Mouse (Mus musculus) CH12.LX (cell line): ENCODE measurements around the gene Ibtk. TPM values are rescaled to one million over a fixed set of nuclear protein-coding genes. Genes with fewer than 3 reads are reported as not detected.

Source experiments
- DNase-seq: peaks from one replicate; pipeline ENCODE4 v3.0.0-alpha.2; 2013; ENCODE audit errors: extremely low read depth
- H3K27ac ChIP-seq: 2 replicates; pipeline ENCODE4 v1.5.1; 2012; ENCODE audit warnings: low read depth, mild to moderate bottlenecking, control low read depth, moderate library complexity; ENCODE audit not compliant: insufficient read depth
- H3K27me3 ChIP-seq: replicated peaks from 2 replicates; pipeline ENCODE3; 2012; ENCODE audit warnings: inconsistent platforms
- H3K36me3 ChIP-seq, 2 experiments: replicated peaks in 1 of 2; 2 replicates each; pipeline versions ENCODE3 to v1.6.1; 2012; ENCODE audit warnings: inconsistent platforms in 1 of 2, low read length in 1 of 2, mild to moderate bottlenecking in 1 of 2, mixed read lengths in 1 of 2, moderate library complexity in 1 of 2; ENCODE audit not compliant: control insufficient read depth in 1 of 2, insufficient read depth in 1 of 2
- H3K4me1 ChIP-seq, 2 experiments: 2 replicates each; pipeline ENCODE4 v1.6.1; 2012; ENCODE audit warnings: inconsistent platforms in 1 of 2, moderate library complexity in 1 of 2; ENCODE audit not compliant: insufficient read depth in 2 of 2, control insufficient read depth in 1 of 2
- H3K4me2 ChIP-seq: 2 replicates; pipeline ENCODE4 v1.6.1; 2012; ENCODE audit warnings: low read depth, mild to moderate bottlenecking, control low read depth; ENCODE audit not compliant: poor library complexity, insufficient read depth, severe bottlenecking
- H3K4me3 ChIP-seq, 3 experiments: fragments of 150-350 bp in 1 of 3; sonication (generic) in 1 of 3; replicated peaks in 1 of 3; 2 replicates each; pipeline versions ENCODE3 to v1.5.1; 2011 to 2012; ENCODE audit warnings: low read depth in 2 of 3, low read length in 2 of 3, mild to moderate bottlenecking in 2 of 3, moderate library complexity in 2 of 3, control low read depth in 1 of 3, improper control_type of control experiment in 1 of 3, inconsistent platforms in 1 of 3, mixed read lengths in 1 of 3; ENCODE audit not compliant: poor library complexity in 1 of 3
- H3K79me2 ChIP-seq: replicated peaks from 2 replicates; pipeline ENCODE4 v1.6.1; 2012; ENCODE audit warnings: mild to moderate bottlenecking, moderate library complexity; ENCODE audit not compliant: control insufficient read depth, poor library complexity, insufficient read depth, severe bottlenecking; ENCODE audit errors: extremely low read depth
- H3K9ac ChIP-seq: 2 replicates; pipeline ENCODE4 v1.6.1; 2012; ENCODE audit warnings: low read depth, mild to moderate bottlenecking, control low read depth, moderate library complexity; ENCODE audit not compliant: insufficient read depth
- H3K9me3 ChIP-seq: replicated peaks from 2 replicates; pipeline ENCODE3; 2012; ENCODE audit warnings: low read length, inconsistent platforms, mixed read lengths
- CHD2 ChIP-seq: IDR thresholded peaks from 2 replicates; pipeline ENCODE4 v1.6.1; 2011; ENCODE audit warnings: low read length, improper control_type of control experiment
- CTCF ChIP-seq, 2 experiments: IDR thresholded peaks in 1 of 2; conservative IDR thresholded peaks in 1 of 2; 2 replicates each; pipeline ENCODE4 v1.5.1; 2011 to 2012; ENCODE audit warnings: low read depth in 2 of 2, low read length in 2 of 2, improper control_type of control experiment in 1 of 2, inconsistent platforms in 1 of 2, mild to moderate bottlenecking in 1 of 2, moderate library complexity in 1 of 2
- ELF1 ChIP-seq: IDR thresholded peaks from 2 replicates; pipeline ENCODE4 v1.6.1; 2014; ENCODE audit warnings: low read depth, mild to moderate bottlenecking, inconsistent platforms, low read length, improper control_type of control experiment
- EP300 ChIP-seq: IDR thresholded peaks from 2 replicates; pipeline ENCODE4 v1.6.1; 2011; ENCODE audit warnings: low read length, improper control_type of control experiment
- ETS1 ChIP-seq: conservative IDR thresholded peaks from 2 replicates; pipeline ENCODE4 v1.6.1; 2012; ENCODE audit warnings: low read depth, mild to moderate bottlenecking, inconsistent platforms, low read length, improper control_type of control experiment, moderate library complexity
- GABPA ChIP-seq: IDR thresholded peaks from 2 replicates; pipeline ENCODE4 v1.6.1; 2012; ENCODE audit warnings: low read depth, low read length, improper control_type of control experiment, inconsistent platforms; ENCODE audit not compliant: insufficient replicate concordance
- IRF4 ChIP-seq: IDR thresholded peaks from 2 replicates; pipeline ENCODE4 v1.6.1; 2014; ENCODE audit warnings: low read depth, mild to moderate bottlenecking, inconsistent platforms, low read length, improper control_type of control experiment
- JUN ChIP-seq: IDR thresholded peaks from 2 replicates; pipeline ENCODE4 v1.6.1; 2011; ENCODE audit warnings: low read depth, mild to moderate bottlenecking, low read length, improper control_type of control experiment, moderate library complexity; ENCODE audit not compliant: insufficient read depth
- KAT2A ChIP-seq: IDR thresholded peaks from 2 replicates; pipeline ENCODE4 v1.6.1; 2012; ENCODE audit warnings: low read length, improper control_type of control experiment, inconsistent platforms; ENCODE audit not compliant: insufficient replicate concordance
- MAFK ChIP-seq: IDR thresholded peaks from 2 replicates; pipeline ENCODE4 v1.6.1; 2011; ENCODE audit warnings: low read length, improper control_type of control experiment; ENCODE audit not compliant: insufficient replicate concordance
- MAX ChIP-seq: IDR thresholded peaks from 2 replicates; pipeline ENCODE4 v1.6.1; 2011; ENCODE audit warnings: low read length, improper control_type of control experiment
- MAZ ChIP-seq: IDR thresholded peaks from 2 replicates; pipeline ENCODE4 v1.6.1; 2012; ENCODE audit warnings: low read depth, mild to moderate bottlenecking, inconsistent platforms, low read length, improper control_type of control experiment, moderate library complexity
- MEF2A ChIP-seq: IDR thresholded peaks from 2 replicates; pipeline ENCODE4 v1.6.1; 2014; ENCODE audit warnings: low read depth, mild to moderate bottlenecking, inconsistent platforms, low read length, improper control_type of control experiment, borderline replicate concordance
- MXI1 ChIP-seq: IDR thresholded peaks from 2 replicates; pipeline ENCODE4 v1.6.1; 2011; ENCODE audit warnings: mild to moderate bottlenecking, low read depth, low read length, improper control_type of control experiment
- MYC ChIP-seq: IDR thresholded peaks from 2 replicates; pipeline ENCODE4 v1.6.1; 2011; ENCODE audit warnings: low read depth, mild to moderate bottlenecking, improper control_type of control experiment, low read length
- NELFE ChIP-seq: IDR thresholded peaks from 2 replicates; pipeline ENCODE4 v1.6.1; 2011; ENCODE audit warnings: low read depth, low read length, improper control_type of control experiment
- NRF1 ChIP-seq: IDR thresholded peaks from 2 replicates; pipeline ENCODE4 v1.6.1; 2014; ENCODE audit warnings: low read depth, mild to moderate bottlenecking, inconsistent platforms, low read length, improper control_type of control experiment, moderate library complexity
- POLR2A ChIP-seq: IDR thresholded peaks from 2 replicates; pipeline ENCODE4 v1.6.1; 2011; ENCODE audit warnings: low read depth, mild to moderate bottlenecking, improper control_type of control experiment, low read length
- POLR2AphosphoS2 ChIP-seq: IDR thresholded peaks from 2 replicates; pipeline ENCODE4 v1.6.1; 2011; ENCODE audit warnings: low read depth, low read length, improper control_type of control experiment
- RAD21 ChIP-seq: IDR thresholded peaks from 2 replicates; pipeline ENCODE4 v1.6.1; 2011; ENCODE audit warnings: low read depth, mild to moderate bottlenecking, low read length, improper control_type of control experiment, moderate library complexity
- SIN3A ChIP-seq: IDR thresholded peaks from 2 replicates; pipeline ENCODE4 v1.6.1; 2012; ENCODE audit warnings: low read length, improper control_type of control experiment, inconsistent platforms
- TBP ChIP-seq: conservative IDR thresholded peaks from 2 replicates; pipeline ENCODE4 v1.6.1; 2011; ENCODE audit warnings: low read depth, low read length, improper control_type of control experiment
- USF2 ChIP-seq: conservative IDR thresholded peaks from 2 replicates; pipeline ENCODE4 v1.6.1; 2011; ENCODE audit warnings: low read depth, low read length, improper control_type of control experiment
- ZMIZ1 ChIP-seq: IDR thresholded peaks from 2 replicates; pipeline ENCODE4 v1.6.1; 2012; ENCODE audit warnings: low read depth, mild to moderate bottlenecking, inconsistent platforms, low read length, improper control_type of control experiment
- ZNF384 ChIP-seq: IDR thresholded peaks from 2 replicates; pipeline ENCODE4 v1.6.1; 2012; ENCODE audit warnings: low read depth, low read length, improper control_type of control experiment, inconsistent platforms
- dilution Hi-C: fragments of 300-500 bp; cut with MboI; formaldehyde crosslinking; loops from 2 replicates; pipeline ENCODE4 v1.14.3; 2020; ENCODE audit warnings: low sequenced_read_pairs; ENCODE audit not compliant: extremely low pct_unique_long_range_greater_than_20kb, extremely low pct_ligation_motif_present
- in situ Hi-C: fragments of 300-500 bp; cut with MboI; formaldehyde crosslinking; loops from 3 replicates; pipeline ENCODE4 v1.14.3; 2019; ENCODE audit warnings: low sequenced_read_pairs, low pct_ligation_motif_present, low pct_unique_long_range_greater_than_20kb, mixed read lengths
- polyA plus RNA-seq: library from polyadenylated mRNA; unstranded; fragments of >175 nt; gene quantifications from 2 replicates; pipeline ENCODE4 v1.2.1, GENCODE M21; 2012; ENCODE audit warnings: low read depth; ENCODE audit not compliant: insufficient read length
- total RNA-seq, 2 experiments: library from RNA; depleted of rRNA; stranded (reverse); fragments of 300-350 nt in 1 of 2; fragments of >200 nt in 1 of 2; gene quantifications; 2 replicates each; pipeline ENCODE4 v1.2.3; 2012 to 2014

The Ibtk gene
- total and polyA plus RNA-seq, 3 experiments: 34.2 to 41.3 (median 40.6) TPM

DNA sequence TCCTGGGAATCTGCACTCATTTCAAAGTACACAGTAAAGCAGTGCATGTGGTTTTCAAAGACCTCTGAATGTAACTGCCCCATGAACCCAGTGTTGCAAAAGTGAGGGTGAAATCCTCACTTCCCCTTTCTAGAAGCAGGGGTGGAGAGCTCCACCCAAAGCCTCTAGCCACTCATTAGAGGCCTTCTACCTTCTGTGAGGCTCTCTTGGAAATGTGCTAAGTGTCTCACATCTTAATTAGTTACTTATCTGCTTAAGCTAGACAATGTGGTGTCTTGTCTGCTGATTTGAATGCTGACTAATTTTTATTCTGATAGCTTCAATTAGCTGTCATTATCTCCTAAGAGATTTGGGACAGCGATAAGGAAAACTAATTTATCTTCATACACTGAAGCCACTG is 13.3 kb upstream of the Ibtk start:
- no peak overlapping the region for H3K27ac ChIP-seq
- H3K9ac ChIP-seq: no peak overlapping the region
- H3K4me3 ChIP-seq: no peak overlapping the region
- no peak overlapping the region for H3K4me2 ChIP-seq
- no peaks in the 10 kb centered on the region for H3K36me3 ChIP-seq
- no peaks in the 10 kb centered on the region for H3K27me3 ChIP-seq
- dilution Hi-C loops (no loop called here), in situ Hi-C loops (no loop called here)
- no peaks in the 10 kb centered on the region for H3K9me3 ChIP-seq
- H3K79me2 ChIP-seq: no peaks in the 10 kb centered on the region
- H3K4me1 ChIP-seq: peaks cover 0 to 12% of the 10 kb centered on the region in 2 experiments; a peak in 2 of 4 replicates
- TF ChIP-seq TBP (no peak), MAZ (no peak), MXI1 (no peak), EP300 (peak; percentile 67), MYC (peak; percentile 51; the same call in 1 of the 2 replicates), POLR2A (no peak), MAFK (no peak), IRF4 (peak; percentile 71), NELFE (no peak), ZNF384 (no peak), ETS1 (no peak)
- DNase-seq: peak; percentile 58

DNA sequence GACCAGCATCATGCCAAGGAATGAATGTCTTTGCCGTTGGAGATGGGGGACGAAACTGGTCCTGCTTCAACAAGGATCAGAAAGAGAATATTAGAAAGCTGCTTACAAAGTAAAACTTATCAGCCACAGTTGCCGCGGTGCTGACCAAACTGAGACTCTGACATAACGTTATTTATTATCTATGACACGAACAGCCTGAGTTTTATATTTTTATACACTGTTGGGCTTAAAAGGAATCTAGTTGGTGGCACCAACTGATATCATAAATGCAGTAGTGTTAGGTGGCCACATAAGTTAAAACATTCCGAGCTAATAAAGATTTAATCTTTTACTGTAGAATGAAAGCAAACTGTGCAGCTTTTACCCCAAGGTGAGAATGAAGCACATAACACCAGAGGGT is 1.7 kb upstream of the Ibtk start:
- Histone ChIP-seq H3K9me3 (no peaks in the 10 kb centered on the region), H3K4me1 (peaks cover 0 to 10% of the 10 kb centered on the region in 2 experiments; a peak in 2 of 4 replicates), H3K27me3 (no peaks in the 10 kb centered on the region), H3K4me2 (no peak overlapping the region), H3K4me3 (no peak overlapping the region)
- in situ Hi-C loops: no loop called here
- dilution Hi-C loops: no loop called here
- TF ChIP-seq CHD2: no peak
- no peak for TF ChIP-seq KAT2A
- no peak for TF ChIP-seq MEF2A
- TF ChIP-seq NRF1: no peak
- no peak for TF ChIP-seq POLR2AphosphoS2
- no peak for TF ChIP-seq RAD21
- TF ChIP-seq ETS1: no peak
- no peak for TF ChIP-seq MAX
- no peak for TF ChIP-seq GABPA
- TF ChIP-seq CTCF (conservative IDR thresholded peaks at IDR 0.05 in 1 of 2, IDR thresholded peaks at IDR 0.05 in 1 of 2; ENCODE audit: low read depth in 2 of 2, low read length in 2 of 2): no peak
- TF ChIP-seq ZMIZ1: no peak
- TF ChIP-seq MYC: no peak
- TF ChIP-seq ELF1: no peak
- TF ChIP-seq IRF4: no peak
- TF ChIP-seq USF2: no peak
- no peak for TF ChIP-seq JUN
- no peak for TF ChIP-seq SIN3A
- TF ChIP-seq, all 38 proteins: peak for 0
- Histone ChIP-seq H3K36me3 (peaks cover 0 to 7% of the 10 kb centered on the region in 2 experiments), H3K79me2 (peaks cover 16% of the 10 kb centered on the region), H3K9ac (no peak overlapping the region), H3K27ac (no peak overlapping the region)
- no peak for DNase-seq
